Mouse (Mus musculus): ENCODE results near the gene Trim21. TPM values are rescaled to one million over a fixed set of nuclear protein-coding genes. Genes with fewer than 3 reads are reported as not detected.

The Trim21 gene
- total and polyA plus RNA-seq, 2 experiments from 2014 or later = 0.54 to 1.4 TPM

GRCm38 (mm10) chr7:102517051-102517335, 48.3 kb downstream of the Trim21 start:
- H3K9ac ChIP-seq (replicated peaks; ENCODE audit: low read length) = no peak overlapping the region
- ATAC-seq = no peak
- 34% methylated on average over 2 of the region's 2 CpGs for WGBS

GRCm38 (mm10) chr7:102516261-102517050, 48.8 kb downstream of the Trim21 start:
- no peak overlapping the region for H3K27ac ChIP-seq
- ATAC-seq = no peak
- no peaks in the 10 kb centered on the region for H3K27me3 ChIP-seq (ENCODE audit: insufficient read depth, low read length)
- H3K9ac ChIP-seq (replicated peaks; ENCODE audit: low read length) = no peak overlapping the region
- H3K4me2 ChIP-seq (ENCODE audit: low read depth, low read length) = no peak overlapping the region
- H3K36me3 ChIP-seq (ENCODE audit: insufficient read depth, low read length) = no peaks in the 10 kb centered on the region
- no peak overlapping the region for H3K4me3 ChIP-seq (ENCODE audit: low read length)
- DNase-seq (ENCODE audit: low spot score) = peak; percentile 50
- H3K4me1 ChIP-seq (ENCODE audit: insufficient read depth, low read length) = peaks cover 11% of the 10 kb centered on the region; the same call in 1 of the 2 replicates
- H3K9me3 ChIP-seq (ENCODE audit: low read length) = no peaks in the 10 kb centered on the region
- no peak for TF ChIP-seq CTCF (IDR thresholded peaks at IDR 0.05; ENCODE audit: low read depth)
- WGBS = 32% methylated on average over 10 of the region's 10 CpGs

More at GRCm38 (mm10) chr7:102517051-102517335, 48.3 kb downstream of the Trim21 start:
- Histone ChIP-seq H3K4me2 (ENCODE audit: low read depth, low read length) (no peak overlapping the region), H3K27ac (no peak overlapping the region), H3K27me3 (ENCODE audit: insufficient read depth, low read length) (no peaks in the 10 kb centered on the region), H3K9me3 (ENCODE audit: low read length) (no peaks in the 10 kb centered on the region), H3K4me1 (ENCODE audit: insufficient read depth, low read length) (peaks cover 11% of the 10 kb centered on the region; the same call in 1 of the 2 replicates), H3K36me3 (ENCODE audit: insufficient read depth, low read length) (no peaks in the 10 kb centered on the region), H3K4me3 (ENCODE audit: low read length) (no peak overlapping the region)
- TF ChIP-seq CTCF (IDR thresholded peaks at IDR 0.05; ENCODE audit: low read depth) = no peak
- peak; percentile 59 for DNase-seq (ENCODE audit: low spot score)

- no peak for TF ChIP-seq CTCF (IDR thresholded peaks at IDR 0.05; ENCODE audit: low read depth)
- peaks cover 11% of the 10 kb centered on the region; the same call in 1 of the 2 replicates for H3K4me1 ChIP-seq (ENCODE audit: insufficient read depth, low read length)
- no peaks in the 10 kb centered on the region for H3K9me3 ChIP-seq (ENCODE audit: low read length)
- H3K36me3 ChIP-seq (ENCODE audit: insufficient read depth, low read length) = no peaks in the 10 kb centered on the region
- H3K27ac ChIP-seq = no peak overlapping the region
- ATAC-seq = no peak
- no peak for DNase-seq (ENCODE audit: low spot score)
- 83% methylated on average over 4 of the region's 4 CpGs for WGBS
- H3K27me3 ChIP-seq (ENCODE audit: insufficient read depth, low read length) = no peaks in the 10 kb centered on the region
- H3K9ac ChIP-seq (replicated peaks; ENCODE audit: low read length) = no peak overlapping the region
- H3K4me2 ChIP-seq (ENCODE audit: low read depth, low read length) = no peak overlapping the region
- no peak overlapping the region for H3K4me3 ChIP-seq (ENCODE audit: low read length)
Observed at GRCm38 (mm10) chr7:102514144-102514543, 51.1 kb downstream of the Trim21 start.

- ATAC-seq (peak; percentile 96), DNase-seq (ENCODE audit: low spot score) (peak; percentile 94)
- Histone ChIP-seq H3K9ac (replicated peaks; ENCODE audit: low read length) (peak overlapping the region; percentile 71), H3K4me3 (ENCODE audit: low read length) (peak overlapping the region; percentile 54), H3K9me3 (ENCODE audit: low read length) (no peaks in the 10 kb centered on the region), H3K4me1 (ENCODE audit: insufficient read depth, low read length) (peaks cover 11% of the 10 kb centered on the region; the same call in 1 of the 2 replicates), H3K36me3 (ENCODE audit: insufficient read depth, low read length) (no peaks in the 10 kb centered on the region), H3K27ac (peak overlapping the region; percentile 60; the same call in 1 of the 2 replicates), H3K4me2 (ENCODE audit: low read depth, low read length) (peak overlapping the region; percentile 88), H3K27me3 (ENCODE audit: insufficient read depth, low read length) (no peaks in the 10 kb centered on the region)
- under 1% methylated on average over 52 of the region's 54 CpGs for WGBS
- TF ChIP-seq CTCF (IDR thresholded peaks at IDR 0.05; ENCODE audit: low read depth) = peak; percentile 78
Observed at GRCm38 (mm10) chr7:102512814-102513435, 52.4 kb downstream of the Trim21 start.

- no peak overlapping the region for H3K4me3 ChIP-seq (ENCODE audit: low read length)
- 92% methylated on average over 10 of the region's 10 CpGs for WGBS
Observed at GRCm38 (mm10) chr7:102511927-102512326, 53.4 kb downstream of the Trim21 start.

GRCm38 (mm10) chr7:102509726-102510125, 55.6 kb downstream of the Trim21 start:
- no peak overlapping the region for H3K4me2 ChIP-seq (ENCODE audit: low read depth, low read length)
- no peak overlapping the region for H3K4me3 ChIP-seq (ENCODE audit: low read length)
- no peak overlapping the region for H3K9ac ChIP-seq (replicated peaks; ENCODE audit: low read length)
- WGBS = 77% methylated on average over 7 of the region's 7 CpGs
- TF ChIP-seq CTCF (IDR thresholded peaks at IDR 0.05; ENCODE audit: low read depth) = no peak
- H3K27ac ChIP-seq = no peak overlapping the region
- no peaks in the 10 kb centered on the region for H3K9me3 ChIP-seq (ENCODE audit: low read length)
- H3K36me3 ChIP-seq (ENCODE audit: insufficient read depth, low read length) = no peaks in the 10 kb centered on the region
- H3K4me1 ChIP-seq (ENCODE audit: insufficient read depth, low read length) = no peaks in the 10 kb centered on the region; the same call in 1 of the 2 replicates
- ATAC-seq = no peak
- no peaks in the 10 kb centered on the region for H3K27me3 ChIP-seq (ENCODE audit: insufficient read depth, low read length)
- DNase-seq (ENCODE audit: low spot score) = no peak

More at GRCm38 (mm10) chr7:102511927-102512326, 53.4 kb downstream of the Trim21 start:
- TF ChIP-seq CTCF (IDR thresholded peaks at IDR 0.05; ENCODE audit: low read depth) = no peak
- H3K36me3 ChIP-seq (ENCODE audit: insufficient read depth, low read length) = no peaks in the 10 kb centered on the region
- H3K9me3 ChIP-seq (ENCODE audit: low read length) = no peaks in the 10 kb centered on the region
- H3K27ac ChIP-seq = no peak overlapping the region
- ATAC-seq = no peak
- H3K4me1 ChIP-seq (ENCODE audit: insufficient read depth, low read length) = peaks cover 7% of the 10 kb centered on the region; the same call in 1 of the 2 replicates
- no peak overlapping the region for H3K4me2 ChIP-seq (ENCODE audit: low read depth, low read length)
- H3K27me3 ChIP-seq (ENCODE audit: insufficient read depth, low read length) = no peaks in the 10 kb centered on the region
- no peak overlapping the region for H3K9ac ChIP-seq (replicated peaks; ENCODE audit: low read length)
- no peak for DNase-seq (ENCODE audit: low spot score)

Measured in hindbrain, postnatal 0 days (tissue).